Mouse (Mus musculus): Measurements from ENCODE around the gene Rbm47.

The Rbm47 gene

DNA sequence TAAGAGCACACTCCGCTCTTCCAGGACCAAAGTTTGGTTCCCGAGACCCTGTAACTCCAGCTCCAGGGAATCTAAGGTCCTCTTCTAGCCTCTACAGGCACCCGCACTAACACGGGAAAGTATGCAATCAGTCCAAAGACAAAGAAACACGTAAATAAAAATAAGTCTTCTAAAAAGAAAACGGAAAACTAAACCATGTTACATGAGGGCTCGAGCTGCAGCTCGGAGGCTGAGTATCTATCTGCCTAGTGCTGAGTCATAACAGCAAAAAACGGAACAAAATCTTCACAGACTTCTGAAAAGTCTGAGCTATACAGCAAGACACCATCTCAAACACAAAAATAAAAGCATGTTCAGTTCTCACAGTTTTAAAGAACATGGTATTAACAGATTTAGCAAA is 86.0 kb downstream of the Rbm47 start:
- in situ Hi-C loops (cut with MboI, MseI), result no loop called here

DNA sequence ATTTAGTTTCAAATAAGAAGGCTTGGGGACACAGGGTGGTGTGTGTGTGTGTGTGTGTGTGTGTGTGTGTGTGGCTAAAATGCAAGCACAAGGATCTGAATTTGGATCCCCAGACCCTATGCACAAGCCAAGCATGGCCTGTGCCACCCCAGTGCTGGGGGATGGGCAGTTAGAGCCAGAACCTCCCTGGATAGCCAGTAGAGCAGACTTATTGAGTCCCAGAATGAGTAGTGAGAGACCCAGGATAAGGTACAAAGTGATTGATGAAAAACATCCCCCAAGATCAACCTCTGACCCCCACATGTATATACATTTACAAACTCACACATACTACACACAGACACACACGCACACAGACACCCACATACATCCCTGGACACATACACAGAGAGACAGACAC is 86.6 kb downstream of the Rbm47 start:
- in situ Hi-C loops (cut with MboI, MseI), result no loop called here

DNA sequence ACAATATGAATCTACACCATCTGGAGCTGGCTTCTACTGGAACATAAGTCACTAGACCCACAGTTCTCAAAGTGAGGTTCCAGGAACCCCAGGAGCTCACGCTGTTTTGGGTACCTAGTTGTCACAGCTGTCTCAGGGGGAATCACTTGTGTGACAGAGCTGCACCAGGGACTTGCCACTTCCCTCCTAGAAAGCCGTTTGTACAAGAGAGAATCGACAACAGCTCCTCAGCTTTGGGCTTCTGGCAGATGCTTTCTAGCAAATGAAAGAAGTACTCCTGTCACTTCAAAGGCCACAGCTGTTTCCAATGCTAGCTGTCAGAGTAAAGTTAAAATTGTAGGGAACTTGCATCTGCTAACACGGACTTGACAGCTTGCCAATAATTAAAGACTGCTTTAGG is 87.4 kb downstream of the Rbm47 start:
- in situ Hi-C loops (cut with MboI, MseI), result no loop called here

DNA sequence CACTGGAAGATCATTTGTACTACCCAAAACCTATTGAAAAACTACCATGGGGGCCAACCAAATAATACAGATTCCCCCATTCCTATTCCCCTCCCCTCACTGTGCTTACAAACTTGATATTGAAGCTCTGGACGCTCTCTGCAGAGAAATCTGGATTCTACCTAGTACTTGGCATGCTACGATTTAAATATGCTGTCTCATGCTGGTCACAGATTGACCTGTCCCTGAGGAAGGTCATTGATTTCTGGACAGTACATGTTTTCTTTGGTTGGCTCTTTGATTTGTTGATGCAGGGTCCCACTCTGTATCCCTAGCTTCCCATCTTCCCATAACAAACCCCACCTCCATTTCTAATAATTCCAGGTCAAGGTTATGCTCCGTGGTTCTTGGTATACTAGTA is 88.4 kb downstream of the Rbm47 start:
- in situ Hi-C loops (cut with MboI, MseI), result loop anchor here (5.0 kb wide), 1 partner anchor 103 kb away; no protein-coding TSS in a partner anchor

DNA sequence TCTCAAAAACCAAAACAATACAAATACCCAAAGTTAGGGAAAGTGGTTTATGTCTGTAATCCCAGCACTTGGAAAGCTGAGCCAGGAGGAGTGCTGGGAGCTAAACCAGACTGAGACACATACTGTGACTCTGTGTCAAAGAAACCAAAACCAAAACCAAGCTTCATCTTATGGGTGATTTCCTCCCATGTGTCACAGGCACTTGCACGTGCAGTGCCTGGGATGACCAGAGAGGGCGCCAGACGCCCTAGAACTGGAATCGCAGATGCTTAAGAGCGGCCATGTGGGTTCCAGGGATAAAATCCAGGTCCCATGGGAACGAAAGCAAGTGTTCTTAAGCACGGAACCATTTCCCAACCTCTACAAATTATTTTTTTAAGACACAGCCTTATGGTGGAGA is 89.6 kb downstream of the Rbm47 start:
- in situ Hi-C loops (cut with MboI, MseI), result loop anchor here (5.0 kb wide), 1 partner anchor 104 kb away; no protein-coding TSS in a partner anchor

DNA sequence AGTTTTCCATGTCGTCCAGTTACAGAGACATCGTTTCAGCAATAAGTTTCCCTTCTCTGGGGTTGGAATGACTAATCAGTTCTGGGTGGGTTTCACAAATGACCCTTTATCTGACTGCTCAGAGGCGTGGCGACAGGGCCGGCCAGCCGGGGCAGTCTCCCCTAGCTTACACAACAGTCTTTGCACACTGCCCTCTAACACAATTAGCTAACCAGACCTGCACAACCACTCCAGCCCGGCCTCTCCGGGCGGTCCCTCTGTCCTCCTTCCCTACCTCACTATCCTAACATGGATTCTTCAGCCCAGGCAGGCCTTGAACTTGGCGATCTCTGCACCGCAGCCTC is 90.7 kb downstream of the Rbm47 start:
- in situ Hi-C loops (cut with MboI, MseI), result loop anchor here (5.0 kb wide), 1 partner anchor 105 kb away; no protein-coding TSS in a partner anchor

DNA sequence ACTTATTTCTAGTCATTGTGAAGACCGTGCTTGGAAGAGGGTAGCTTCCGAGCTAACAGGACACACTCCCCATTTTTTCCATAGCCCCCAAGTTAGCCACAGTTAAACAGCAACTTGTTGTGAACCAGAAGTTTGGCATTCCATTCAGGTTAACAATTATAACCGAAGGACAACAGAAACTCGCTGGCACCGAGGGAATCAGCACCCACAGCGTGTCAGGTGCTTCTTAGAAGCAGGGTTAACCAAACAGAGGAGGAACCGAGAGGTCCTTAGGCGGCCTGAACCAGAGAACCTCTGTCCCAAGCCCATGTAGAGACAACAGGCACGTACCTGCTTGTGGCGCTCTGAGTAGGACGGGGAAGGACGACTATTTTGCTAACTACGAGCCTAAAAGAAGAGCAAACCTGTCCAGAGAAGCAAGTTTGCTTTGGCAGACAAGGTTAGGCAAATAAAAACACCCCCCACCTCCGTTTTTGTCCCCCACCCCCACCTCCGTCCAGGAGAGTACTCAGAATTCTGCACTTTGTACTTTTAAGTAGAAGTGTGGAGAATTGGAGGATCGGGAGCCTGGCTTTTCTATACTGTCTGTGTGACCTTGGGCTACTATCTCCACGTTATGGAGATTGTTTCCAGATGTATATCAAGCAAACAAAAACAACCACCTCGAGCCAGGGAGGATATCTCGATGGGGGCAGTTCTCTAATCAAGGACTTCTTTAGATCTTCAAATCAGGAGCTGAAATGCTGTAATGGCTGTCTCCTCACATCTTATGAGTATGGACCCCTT is 91.3 kb downstream of the Rbm47 start:
- in situ Hi-C loops (cut with MboI, MseI), result loop anchor here (5.0 kb wide), 1 partner anchor 106 kb away; no protein-coding TSS in a partner anchor

DNA sequence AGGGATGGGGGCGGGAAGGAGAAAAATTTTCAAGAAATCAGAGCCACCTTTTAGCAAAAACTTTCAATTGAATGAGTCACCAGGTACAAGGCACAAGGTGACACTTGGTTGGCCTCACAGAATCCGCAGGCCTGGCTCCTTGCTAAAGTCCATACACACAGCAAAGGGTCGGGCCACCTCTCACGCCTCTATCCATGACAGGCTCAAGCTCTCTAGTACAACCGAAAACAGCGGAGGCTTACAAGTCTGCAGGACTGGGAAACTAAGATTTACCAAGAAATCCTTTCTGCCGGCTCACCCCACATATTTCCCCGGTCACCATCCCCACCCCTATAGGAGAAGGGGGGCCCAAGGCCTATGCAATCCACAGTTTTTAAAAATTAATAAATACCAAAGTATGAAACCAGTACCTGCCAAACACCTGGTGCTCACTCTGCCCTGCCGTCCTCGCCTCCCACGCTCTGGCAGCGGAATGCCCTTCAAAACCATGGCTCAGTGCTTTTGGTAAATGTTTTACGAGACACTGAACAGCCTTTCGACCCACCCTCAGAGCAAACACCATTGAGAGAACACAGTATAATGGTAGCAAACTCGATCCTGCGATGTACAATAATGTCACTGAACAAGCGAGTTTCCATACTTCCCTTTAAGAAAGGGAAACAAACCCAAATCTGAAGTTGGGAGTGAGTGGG is 92.2 kb downstream of the Rbm47 start:
- in situ Hi-C loops (cut with MboI, MseI), result loop anchor here (5.0 kb wide), 1 partner anchor 107 kb away; no protein-coding TSS in a partner anchor

DNA sequence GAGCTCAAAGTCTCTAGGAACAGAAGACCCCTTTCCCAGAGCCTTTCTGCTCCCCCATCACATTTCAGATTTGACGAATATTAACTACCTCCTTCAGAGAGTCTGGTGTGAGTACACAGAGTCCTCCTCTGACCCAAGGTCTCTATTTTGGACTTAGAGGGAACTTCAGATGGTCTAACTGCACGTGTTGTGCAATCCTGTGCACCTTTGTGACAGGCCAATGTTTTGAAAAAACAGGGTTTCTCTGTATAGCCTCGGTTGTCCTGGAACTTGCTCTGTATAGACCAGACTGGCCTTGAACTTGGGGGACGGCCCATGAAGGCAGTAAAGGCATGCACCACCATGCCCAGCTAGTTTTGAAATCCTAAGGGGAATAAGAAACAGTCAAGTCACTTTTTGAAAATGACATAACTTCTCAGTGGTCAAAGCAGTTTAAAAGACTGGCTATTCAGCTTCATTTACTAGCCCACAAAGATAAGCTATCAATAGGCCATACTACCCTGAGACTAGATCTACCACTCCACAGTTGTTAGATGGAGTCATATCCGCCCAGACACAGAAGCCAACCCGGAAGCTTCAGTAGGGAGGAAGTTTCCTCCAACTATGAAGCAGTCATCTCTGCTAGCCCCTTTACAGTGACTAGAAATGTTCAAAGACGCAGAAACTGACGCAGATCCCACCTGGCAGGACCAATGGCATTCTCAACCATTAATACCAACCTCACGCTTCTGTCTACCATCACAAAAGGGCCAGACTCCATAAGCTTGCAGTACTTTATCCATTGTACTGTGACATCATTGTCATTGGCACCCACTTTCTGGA is 93.3 kb downstream of the Rbm47 start:
- in situ Hi-C loops (cut with MboI, MseI), result loop anchor here (5.0 kb wide), 1 partner anchor 108 kb away; no protein-coding TSS in a partner anchor

DNA sequence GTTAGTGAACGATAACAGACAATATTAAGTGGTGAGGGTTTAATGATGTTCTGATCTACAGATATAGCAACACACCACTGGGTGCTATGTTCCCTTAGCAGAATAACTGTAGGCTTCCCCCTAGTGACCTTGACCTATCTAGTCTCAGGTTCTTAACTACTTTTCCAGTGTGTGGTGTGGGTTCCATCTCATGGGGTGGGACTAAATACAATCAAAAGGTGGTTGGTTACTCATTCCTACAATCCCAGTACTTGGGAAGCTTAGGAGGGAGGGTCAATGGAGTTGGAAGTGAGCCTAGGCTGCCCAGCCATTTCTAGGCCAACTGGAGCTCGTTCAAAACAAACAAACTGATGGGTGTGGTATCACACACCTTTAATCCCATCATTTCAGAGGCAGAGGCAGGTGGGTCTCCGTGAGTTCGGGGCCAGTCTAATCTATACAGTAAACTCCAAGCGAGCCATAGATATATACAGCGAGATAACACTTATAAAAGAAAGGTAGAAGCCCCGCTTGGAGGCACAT is 94.4 kb downstream of the Rbm47 start:
- in situ Hi-C loops (cut with MboI, MseI), result no loop called here

DNA sequence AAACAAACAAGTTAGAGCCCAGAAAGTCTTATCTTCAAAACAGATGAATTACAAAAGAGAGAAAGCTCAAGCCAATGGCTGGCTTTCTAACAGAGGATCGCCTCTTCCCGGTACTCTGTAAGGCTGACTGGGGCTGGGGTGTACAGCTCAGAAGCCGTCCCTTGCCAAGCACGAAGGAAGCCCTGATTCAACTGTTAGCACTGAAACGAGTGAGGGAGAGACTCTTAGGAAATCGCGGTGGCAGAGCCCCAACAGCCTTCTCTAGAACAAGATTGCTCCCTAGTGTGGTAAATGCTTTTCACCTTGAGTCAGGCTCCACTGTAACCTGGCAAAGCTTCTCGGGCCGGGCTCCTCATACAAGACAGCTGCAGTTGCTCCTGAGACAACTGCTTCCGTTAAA is 95.5 kb downstream of the Rbm47 start:
- in situ Hi-C loops (cut with MboI, MseI), result no loop called here

DNA sequence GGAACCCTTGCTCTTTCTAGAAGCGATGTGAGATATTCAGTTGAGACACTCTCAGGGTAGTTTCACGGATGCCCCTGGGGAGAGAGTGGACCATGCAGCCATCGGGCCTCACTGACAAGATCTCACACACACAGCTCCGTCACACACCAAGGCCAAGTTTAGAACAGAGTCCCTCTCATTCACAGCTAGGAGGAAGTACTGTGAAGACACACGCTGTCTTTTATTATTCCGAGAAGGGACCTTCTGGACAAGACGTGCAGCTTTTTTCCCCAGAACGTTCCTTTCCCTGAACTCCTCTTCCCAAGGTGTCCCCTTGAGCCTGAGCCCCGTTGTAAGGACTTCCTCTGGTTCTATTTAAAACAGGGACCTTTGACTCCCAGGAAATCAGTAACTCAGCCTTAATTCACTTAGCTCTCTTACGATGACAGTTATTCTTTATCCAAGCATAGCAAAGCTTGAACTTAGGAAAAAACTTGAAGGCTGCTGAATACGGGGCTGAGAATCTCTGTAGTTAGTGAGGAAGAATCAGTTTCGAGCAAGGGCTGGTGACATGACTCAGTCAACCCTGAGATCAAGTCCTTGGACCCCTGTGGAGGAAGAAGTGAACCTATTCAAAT is 96.1 kb downstream of the Rbm47 start:
- in situ Hi-C loops (cut with MboI, MseI), result no loop called here

DNA sequence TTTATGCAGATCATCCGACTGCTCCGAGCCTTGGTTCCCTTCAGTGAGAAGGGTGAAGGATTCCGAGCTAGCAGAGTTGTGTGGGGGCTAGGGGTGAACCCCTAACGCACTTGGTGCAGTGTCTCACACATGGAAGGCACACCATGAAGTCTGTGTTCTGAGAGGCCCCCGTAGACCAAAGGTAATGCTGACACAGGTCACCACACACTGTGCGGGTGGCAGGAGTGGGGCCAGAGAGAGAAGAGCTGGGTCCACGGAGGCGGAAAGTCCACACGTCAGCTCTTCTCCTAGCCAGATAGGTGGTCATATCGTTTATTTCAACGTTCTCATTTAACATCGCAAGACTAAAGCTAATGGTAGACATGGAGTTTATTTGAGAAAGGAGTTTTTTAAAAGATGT is 97.0 kb downstream of the Rbm47 start:
- in situ Hi-C loops (cut with MboI, MseI), result no loop called here

DNA sequence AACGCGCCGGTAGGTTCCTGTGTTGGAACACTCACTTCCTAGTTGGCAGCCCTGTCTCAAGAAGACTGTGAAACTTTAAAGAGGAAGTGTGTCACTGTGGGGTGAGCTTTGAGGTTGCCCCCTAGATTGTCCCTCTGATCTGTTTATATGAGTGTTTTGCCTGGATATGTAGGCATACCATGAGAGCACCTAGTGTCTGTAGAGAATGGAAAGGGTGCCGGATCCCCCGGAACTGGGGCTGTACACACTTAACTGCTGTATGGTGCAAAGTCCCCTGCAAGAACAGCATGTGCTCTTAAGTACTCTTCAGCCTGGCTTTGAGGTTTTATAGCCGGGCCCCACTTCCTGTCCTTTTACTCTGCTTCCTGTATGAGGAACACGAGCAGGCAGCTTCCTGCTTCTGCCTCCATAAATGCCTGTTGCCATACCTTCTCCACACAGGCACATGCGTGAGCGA is 97.9 kb downstream of the Rbm47 start:
- in situ Hi-C loops (cut with MboI, MseI), result no loop called here

DNA sequence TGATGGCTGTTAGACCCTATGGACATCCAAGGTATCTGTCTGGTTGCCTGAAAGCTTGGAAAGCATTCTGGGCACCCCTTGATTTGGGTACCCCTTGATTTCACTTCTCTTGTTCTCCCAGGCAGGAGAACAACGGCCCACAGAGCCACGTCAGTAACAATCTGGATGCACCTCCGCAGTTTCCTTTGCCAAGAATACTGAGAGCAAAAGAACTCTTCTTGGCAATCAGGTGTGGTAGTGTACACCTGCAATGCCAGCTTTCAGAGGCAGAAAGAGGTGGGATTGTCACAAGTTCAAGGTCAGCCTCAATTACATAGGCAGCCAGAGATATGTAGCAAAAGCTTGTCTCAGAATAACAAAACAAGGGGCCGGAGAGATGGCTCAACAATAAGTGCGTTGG is 98.7 kb downstream of the Rbm47 start:
- in situ Hi-C loops (cut with MboI, MseI), result no loop called here

DNA sequence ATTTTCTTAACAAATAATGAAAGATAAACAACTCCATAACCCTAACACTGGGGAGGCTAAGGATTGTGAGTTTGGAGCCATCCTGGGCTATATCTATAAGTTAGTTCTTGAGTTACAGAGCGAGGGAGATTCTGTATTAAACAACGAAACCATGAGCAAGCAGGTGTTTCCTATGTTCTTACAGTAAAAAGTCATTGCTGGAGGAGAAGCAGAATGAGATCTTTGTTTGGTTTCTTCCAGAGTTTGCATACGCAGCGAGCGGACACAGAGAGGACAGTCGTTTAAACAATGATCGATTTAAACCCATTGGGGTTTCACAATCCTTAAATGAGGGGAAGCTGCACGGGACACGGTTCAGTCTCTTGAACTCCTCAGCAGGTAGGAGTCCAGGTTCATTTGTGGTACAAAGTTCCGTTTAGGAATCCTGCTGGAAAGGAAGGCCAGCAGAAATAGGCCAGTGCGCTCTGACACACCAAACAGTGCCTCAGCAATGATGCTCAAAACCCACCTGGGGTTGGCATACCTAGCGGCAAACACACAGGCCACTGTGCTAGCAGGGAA is 99.2 kb downstream of the Rbm47 start:
- in situ Hi-C loops (cut with MboI, MseI), result no loop called here

DNA sequence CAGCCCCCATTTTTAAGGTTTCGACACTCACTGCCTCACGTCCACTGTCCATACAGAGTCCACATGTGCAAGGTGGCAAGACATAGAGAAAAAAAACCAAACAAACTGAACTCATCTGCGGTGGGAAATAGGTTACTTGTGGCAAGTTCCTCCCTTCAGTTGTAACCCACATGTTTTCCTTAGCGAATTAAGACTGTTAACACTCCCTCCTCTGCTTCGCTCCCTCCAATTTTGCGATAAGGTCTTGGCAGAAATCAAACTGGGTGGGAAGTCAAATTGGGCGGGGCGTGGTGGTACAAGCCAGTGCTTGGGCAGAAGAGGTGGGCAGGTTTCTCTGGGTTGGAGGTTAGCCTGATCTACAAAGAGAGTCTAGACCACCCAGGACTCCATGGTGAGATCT is 101.2 kb downstream of the Rbm47 start:
- in situ Hi-C loops (cut with MboI, MseI), result no loop called here

DNA sequence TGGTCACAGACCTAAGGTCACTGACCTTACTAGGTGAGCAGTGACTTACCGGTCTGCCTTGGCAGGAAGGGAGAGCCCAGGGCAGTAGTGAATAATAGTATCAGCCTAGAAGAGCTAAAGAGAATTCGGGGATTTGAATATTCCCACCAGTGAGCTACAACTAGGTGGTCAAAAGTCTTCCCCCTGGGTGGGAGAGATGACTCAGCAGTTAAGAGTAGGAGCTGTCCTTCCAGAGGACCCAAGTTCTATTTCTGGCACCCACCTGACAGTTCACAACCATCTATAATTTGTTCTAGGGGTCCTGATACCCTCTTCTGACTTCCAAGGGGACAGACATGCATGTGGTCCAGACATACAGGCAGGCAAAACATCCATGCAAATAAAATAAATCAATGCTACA is 102.6 kb downstream of the Rbm47 start:
- in situ Hi-C loops (cut with MboI, MseI), result no loop called here

DNA sequence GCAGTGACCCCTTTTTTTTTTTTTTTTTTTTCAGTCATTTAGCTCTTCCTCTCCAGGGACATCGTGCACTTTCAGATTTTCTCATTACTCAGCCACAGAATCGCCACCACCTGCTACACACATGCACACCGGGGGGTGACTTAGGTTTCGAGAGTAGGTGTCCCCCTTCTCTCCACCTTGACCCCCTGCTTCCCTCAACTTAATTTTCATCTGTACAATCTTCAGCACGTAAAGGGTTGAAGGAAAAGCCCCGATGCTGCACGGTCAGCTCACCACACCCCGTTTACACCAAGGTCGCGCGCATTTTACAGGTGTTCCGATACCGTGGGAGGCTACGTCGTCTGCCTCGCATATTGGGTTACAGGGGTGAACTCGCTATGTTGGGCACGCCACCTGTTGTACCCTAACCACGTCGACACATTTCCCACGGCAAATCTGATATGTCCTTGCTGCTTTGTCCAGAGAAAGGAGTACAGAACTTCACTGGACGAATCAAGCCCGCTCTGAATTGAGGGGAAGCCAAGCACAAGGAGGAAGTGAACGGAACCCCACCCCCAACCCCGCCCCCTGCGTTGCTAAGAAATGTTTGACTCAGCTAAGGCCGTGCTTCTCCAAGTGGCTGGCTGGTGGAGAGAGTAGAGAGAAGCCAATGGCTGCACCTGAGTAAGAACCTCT is 103.3 kb downstream of the Rbm47 start:
- in situ Hi-C loops (cut with MboI, MseI), result no loop called here

DNA sequence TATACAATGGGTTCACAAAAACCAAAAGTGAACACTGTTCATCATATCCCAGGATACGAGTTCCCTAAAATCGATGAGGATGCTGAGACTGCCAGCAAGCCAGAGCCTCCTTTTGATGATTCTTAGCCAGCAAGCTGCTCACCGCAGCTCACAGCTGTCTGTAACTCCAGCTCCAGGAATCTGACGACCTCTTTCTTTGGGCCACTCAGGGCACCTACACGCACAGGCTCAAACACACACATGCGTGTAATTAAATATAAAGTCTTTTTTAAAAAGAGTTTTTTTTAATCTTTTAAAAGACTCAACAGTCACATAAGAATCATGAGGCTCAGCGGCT is 103.8 kb downstream of the Rbm47 start:
- in situ Hi-C loops (cut with MboI, MseI), result no loop called here

Measured in T-helper 2 cell (primary cell).